Mouse (Mus musculus) T-cell, adult 2 months (primary cell): ENCODE measurements around the gene Shc3.

Experiments
- DNase-seq: peaks from one replicate; pipeline ENCODE4 v3.0.0; 2022; ENCODE audit warnings: low spot score

The Shc3 gene

GRCm38 (mm10) chr13:51568501-51568901 lies 718 bp downstream of the Shc3 start:
- no peak for DNase-seq

GRCm38 (mm10) chr13:51567411-51567851 lies 1.8 kb downstream of the Shc3 start:
- no peak for DNase-seq

GRCm38 (mm10) chr13:51567078-51567395 lies 2.2 kb downstream of the Shc3 start:
- DNase-seq, result no peak

- no peak for DNase-seq
Observed at GRCm38 (mm10) chr13:51566371-51567077, 2.7 kb downstream of the Shc3 start.

GRCm38 (mm10) chr13:51564741-51565140 lies 4.5 kb downstream of the Shc3 start:
- no peak for DNase-seq

GRCm38 (mm10) chr13:51553343-51553742 lies 15.9 kb downstream of the Shc3 start:
- DNase-seq, result no peak

- no peak for DNase-seq
Observed at GRCm38 (mm10) chr13:51552233-51552632, 17.0 kb downstream of the Shc3 start.

GRCm38 (mm10) chr13:51551824-51552223 lies 17.4 kb downstream of the Shc3 start:
- DNase-seq, result no peak

- DNase-seq, result no peak
Observed at GRCm38 (mm10) chr13:51539816-51540215, 29.4 kb downstream of the Shc3 start.

- no peak for DNase-seq
Observed at GRCm38 (mm10) chr13:51535326-51535725, 33.9 kb downstream of the Shc3 start.

- DNase-seq, result no peak
Observed at GRCm38 (mm10) chr13:51526480-51526879, 42.7 kb downstream of the Shc3 start.

- no peak for DNase-seq
Observed at GRCm38 (mm10) chr13:51524316-51524715, 44.9 kb downstream of the Shc3 start.

- DNase-seq, result no peak
Observed at GRCm38 (mm10) chr13:51523311-51523710, 45.9 kb downstream of the Shc3 start.

GRCm38 (mm10) chr13:51518880-51519279 lies 50.3 kb downstream of the Shc3 start:
- no peak for DNase-seq

- no peak for DNase-seq
Observed at GRCm38 (mm10) chr13:51517943-51518342, 51.3 kb downstream of the Shc3 start.

- no peak for DNase-seq
Observed at GRCm38 (mm10) chr13:51508836-51509235, 60.4 kb downstream of the Shc3 start.

- DNase-seq, result no peak
Observed at GRCm38 (mm10) chr13:51505711-51506110, 63.5 kb downstream of the Shc3 start.

- DNase-seq, result no peak
Observed at GRCm38 (mm10) chr13:51499769-51500168, 69.5 kb downstream of the Shc3 start.

- no peak for DNase-seq
Observed at GRCm38 (mm10) chr13:51493676-51494075, 75.5 kb downstream of the Shc3 start.

GRCm38 (mm10) chr13:51491649-51492435 lies 77.4 kb downstream of the Shc3 start:
- DNase-seq, result no peak

- no peak for DNase-seq
Observed at GRCm38 (mm10) chr13:51490195-51490594, 79.0 kb downstream of the Shc3 start.

- DNase-seq, result no peak
Observed at GRCm38 (mm10) chr13:51488945-51489344, 80.3 kb downstream of the Shc3 start.

- no peak for DNase-seq
Observed at GRCm38 (mm10) chr13:51485291-51485690, 83.9 kb downstream of the Shc3 start.

GRCm38 (mm10) chr13:51482786-51483185 lies 86.4 kb downstream of the Shc3 start:
- DNase-seq, result no peak
